In genomic region chr1:42025781-42026180, GRCm38 (mm10) we compare ENCODE assay signal across 21 mouse cellular contexts.
DNase-seq lines count a peak whose midpoint lies in the region; ATAC-seq lines count a peak whose summit lies in the region.
"Had no signal": no experiment of that assay in that cellular context is flagged by ENCODE, and none has a peak within 500 bp of the region (broad histone marks: within the 10 kb centered on the region; RNA-seq: fewer than 3 reads in every experiment).

No protein-coding gene starts in this region.

- 0 out of 2 replicates have a peak overlapping the region, but pooled peaks have one; percentile 8 for H3K27ac ChIP-seq in lung, embryonic 15.5 days

- no peak overlapping the region for H3K4me2 ChIP-seq in lung, embryonic 15.5 days

- DNase-seq in lung, postnatal 14 days = no peak
- DNase-seq in fat pad, adult 2 months (ENCODE audit: extremely low read depth, low read depth, low spot score) = peak; percentile 68
- DNase-seq in gonadal fat pad, adult 2 months (ENCODE audit: low read depth) = peak; percentile 61
- no peak for DNase-seq in embryo, embryonic 10.5 days (ENCODE audit: low spot score)
- DNase-seq in embryo, embryonic 10 days (ENCODE audit: low spot score) = no peak
- DNase-seq: adrenal gland, adult 2 months; adrenal gland, adult 8-10 months; adrenal gland, postnatal 10 days; adrenal gland, postnatal 14 days; adrenal gland, postnatal 25 days; adrenal gland, postnatal 36 days; B cell, adult 2 months; cerebellum, adult 11 months; cerebellum, adult 11-12 months; cerebellum, adult 18-20 months had no signal

- no peak overlapping the region for H3K4me3 ChIP-seq in lung, embryonic 15.5 days

- ATAC-seq in lung, embryonic 15.5 days (ENCODE audit: borderline replicate concordance, extremely low read depth, low FRiP score, low TSS enrichment) = no peak
- ATAC-seq: activated CD4-positive, CD25-positive, alpha-beta regulatory T cell, adult 4 months; CD4-positive, CD25-positive, alpha-beta regulatory T cell, adult 4 months; Patski had no signal

- no peaks in the 10 kb centered on the region for H3K36me3 ChIP-seq in lung, embryonic 15.5 days
- H3K36me3 ChIP-seq: G1E had no signal

- no peaks in the 10 kb centered on the region for H3K4me1 ChIP-seq in lung, embryonic 15.5 days

- H3K9ac ChIP-seq in lung, embryonic 15.5 days = no peak overlapping the region

- WGBS in lung, embryonic 15.5 days = 56% methylated on average over 6 of the region's 6 CpGs

- no peaks in the 10 kb centered on the region for H3K9me3 ChIP-seq in lung, embryonic 15.5 days

- no peaks in the 10 kb centered on the region for H3K27me3 ChIP-seq in lung, embryonic 15.5 days
- H3K27me3 ChIP-seq: CH12.LX, Patski had no signal

Comparison
In these comparisons a context has a peak if more than half of its experiments do, and no peak if none do; other contexts are left out.
1. DNase-seq: peak in fat pad, adult 2 months (single experiment) and gonadal fat pad, adult 2 months (single experiment); none in lung, postnatal 14 days (single experiment), embryo, embryonic 10.5 days (single experiment) and embryo, embryonic 10 days (single experiment).